Mouse (Mus musculus): ENCODE measurements around the gene Glis2. TPM values are rescaled to one million over a fixed set of nuclear protein-coding genes. Genes with fewer than 3 reads are reported as not detected.
A peak's percentile ranks its signal among the peaks of the same experiment; 100 is the strongest.

Glis2 gene
- 10 to 100 TPM; 12.0 to 13.2 TPM for total RNA-seq (2021)

- intact Hi-C loops (cut with DNase I) = no loop called here
Observed at GRCm38 (mm10) chr16:4593971-4594813, at the start of gene Glis2. Gene Glis2 (plus strand): TSS chr16:4594713.

GRCm38 (mm10) chr16:4544845-4545244, 49.7 kb upstream of the Glis2 start:
- intact Hi-C loops (cut with DNase I) = loop anchor here (5.0 to 10.0 kb wide), 2 partner anchors 130 to 228 kb away; no protein-coding TSS in a partner anchor

More at GRCm38 (mm10) chr16:4593971-4594813, at the start of gene Glis2:
- peak in 1 of 2 experiments; percentile 60 for DNase-seq (ENCODE audit: low spot score in 2 of 2)

GRCm38 (mm10) chr16:4546838-4547237, 47.7 kb upstream of the Glis2 start:
- no peak for DNase-seq (ENCODE audit: low spot score in 2 of 2)
- intact Hi-C loops (cut with DNase I) = loop anchor here (10.0 kb wide), 1 partner anchor 132 kb away; no protein-coding TSS in a partner anchor

More at GRCm38 (mm10) chr16:4544845-4545244, 49.7 kb upstream of the Glis2 start:
- DNase-seq (ENCODE audit: low spot score in 2 of 2) = no peak

GRCm38 (mm10) chr16:4547611-4548010, 46.9 kb upstream of the Glis2 start:
- intact Hi-C loops (cut with DNase I) = loop anchor here (10.0 kb wide), 1 partner anchor 133 kb away; no protein-coding TSS in a partner anchor

GRCm38 (mm10) chr16:4548953-4549688, 45.4 kb upstream of the Glis2 start:
- intact Hi-C loops (cut with DNase I) = loop anchor here (10.0 kb wide), 1 partner anchor 134 kb away; no protein-coding TSS in a partner anchor
- no peak for DNase-seq (ENCODE audit: low spot score in 2 of 2)

More at GRCm38 (mm10) chr16:4547611-4548010, 46.9 kb upstream of the Glis2 start:
- no peak for DNase-seq (ENCODE audit: low spot score in 2 of 2)

- intact Hi-C loops (cut with DNase I) = loop anchor here (2.0 kb wide), 1 partner anchor 58 kb away; no protein-coding TSS in a partner anchor
- peak; percentile 52 to 54 for DNase-seq (ENCODE audit: low spot score in 2 of 2)
Observed at GRCm38 (mm10) chr16:4551056-4551455, 43.5 kb upstream of the Glis2 start.

GRCm38 (mm10) chr16:4551885-4552284, 42.6 kb upstream of the Glis2 start:
- intact Hi-C loops (cut with DNase I) = loop anchor here (2.0 kb wide), 1 partner anchor 57 kb away; no protein-coding TSS in a partner anchor
- DNase-seq (ENCODE audit: low spot score in 2 of 2) = no peak

GRCm38 (mm10) chr16:4552829-4553550, 41.5 kb upstream of the Glis2 start:
- intact Hi-C loops (cut with DNase I) = no loop called here
- DNase-seq (ENCODE audit: low spot score in 2 of 2) = no peak

GRCm38 (mm10) chr16:4555555-4555954, 39.0 kb upstream of the Glis2 start:
- no peak for DNase-seq (ENCODE audit: low spot score in 2 of 2)
- intact Hi-C loops (cut with DNase I) = loop anchor here (5.0 kb wide), 1 partner anchor 112 kb away; no protein-coding TSS in a partner anchor

GRCm38 (mm10) chr16:4557085-4557484, 37.4 kb upstream of the Glis2 start:
- DNase-seq (ENCODE audit: low spot score in 2 of 2) = no peak

GRCm38 (mm10) chr16:4557949-4558348, 36.6 kb upstream of the Glis2 start:
- intact Hi-C loops (cut with DNase I) = loop anchor here (5.0 kb wide), 1 partner anchor 109 kb away; no protein-coding TSS in a partner anchor
- peak; percentile 47 to 62 for DNase-seq (ENCODE audit: low spot score in 2 of 2)

More at GRCm38 (mm10) chr16:4557085-4557484, 37.4 kb upstream of the Glis2 start:
- intact Hi-C loops (cut with DNase I) = loop anchor here (5.0 kb wide), 1 partner anchor 110 kb away; no protein-coding TSS in a partner anchor

- peak; percentile 92 for DNase-seq (ENCODE audit: low spot score in 2 of 2)
- intact Hi-C loops (cut with DNase I) = loop anchor here (5.0 kb wide), 1 partner anchor 109 kb away; no protein-coding TSS in a partner anchor
Observed at GRCm38 (mm10) chr16:4558384-4558979, 36.0 kb upstream of the Glis2 start.

GRCm38 (mm10) chr16:4558980-4559631, 35.4 kb upstream of the Glis2 start:
- intact Hi-C loops (cut with DNase I) = loop anchor here (5.0 kb wide), 1 partner anchor 108 kb away; no protein-coding TSS in a partner anchor
- peak; percentile 75 to 77 for DNase-seq (ENCODE audit: low spot score in 2 of 2)

GRCm38 (mm10) chr16:4559715-4560144, 34.8 kb upstream of the Glis2 start, which contains the start of gene Tfap4:
Gene Tfap4 (minus strand): TSS chr16:4559854.
- DNase-seq (ENCODE audit: low spot score in 2 of 2) = peak; percentile 81 to 82
- intact Hi-C loops (cut with DNase I) = loop anchor here (5.0 kb wide), 1 partner anchor 108 kb away; no protein-coding TSS in a partner anchor

- intact Hi-C loops (cut with DNase I) = no loop called here
Observed at GRCm38 (mm10) chr16:4560145-4560952, 34.2 kb upstream of the Glis2 start.

GRCm38 (mm10) chr16:4567912-4568311, 26.6 kb upstream of the Glis2 start:
- intact Hi-C loops (cut with DNase I) = loop anchor here (1.0 kb wide), 1 partner anchor 39 kb away; no protein-coding TSS in a partner anchor
- DNase-seq (ENCODE audit: low spot score in 2 of 2) = peak; percentile 36 to 64

More at GRCm38 (mm10) chr16:4560145-4560952, 34.2 kb upstream of the Glis2 start:
- DNase-seq (ENCODE audit: low spot score in 2 of 2) = peak; percentile 32 to 50

- no peak for DNase-seq (ENCODE audit: low spot score in 2 of 2)
- intact Hi-C loops (cut with DNase I) = no loop called here
Observed at GRCm38 (mm10) chr16:4570737-4571136, 23.8 kb upstream of the Glis2 start.

All from left cerebral cortex, postnatal 36 days (tissue).